In genomic region chr19:7181496-7181895, GRCm38 (mm10) we compare ENCODE assay signal across 13 mouse cellular contexts. TPM values are rescaled to one million over a fixed set of nuclear protein-coding genes. Genes with fewer than 3 reads are reported as not detected.
A peak's percentile ranks its signal among the peaks of the same experiment; 100 is the strongest.
DNase-seq lines count a peak whose midpoint lies in the region; ATAC-seq and TF ChIP-seq lines count a peak whose summit lies in the region.
"Had no signal": no experiment of that assay in that cellular context is flagged by ENCODE, and none has a peak within 500 bp of the region (broad histone marks: within the 10 kb centered on the region; RNA-seq: fewer than 3 reads in every experiment).

No protein-coding gene starts in this region.

- no peak for TF ChIP-seq CTCF in kidney, postnatal 0 days (IDR thresholded peaks at IDR 0.05; ENCODE audit: low read depth)

- H3K36me3 ChIP-seq in kidney, embryonic 15.5 days: no peaks in the 10 kb centered on the region
- H3K36me3 ChIP-seq in embryonic facial prominence, embryonic 13.5 days: no peaks in the 10 kb centered on the region
- no peaks in the 10 kb centered on the region for H3K36me3 ChIP-seq in kidney, postnatal 0 days (ENCODE audit: insufficient read depth, low read length)
- H3K36me3 ChIP-seq: heart, embryonic 13.5 days; limb, embryonic 10.5 days; neural tube, embryonic 15.5 days had no signal

- H3K27me3 ChIP-seq in kidney, embryonic 15.5 days: peaks cover 74% of the 10 kb centered on the region
- peaks cover 40% of the 10 kb centered on the region for H3K27me3 ChIP-seq in embryonic facial prominence, embryonic 13.5 days
- no peaks in the 10 kb centered on the region for H3K27me3 ChIP-seq in kidney, postnatal 0 days (ENCODE audit: insufficient read depth, low read length)

- H3K4me2 ChIP-seq in kidney, embryonic 15.5 days: no peak overlapping the region
- H3K4me2 ChIP-seq in embryonic facial prominence, embryonic 13.5 days: no peak overlapping the region
- H3K4me2 ChIP-seq in kidney, postnatal 0 days (ENCODE audit: low read length): no peak overlapping the region

- intact Hi-C loops in heart, postnatal 10 days (cut with DNase I): no loop called here

- peaks cover 75% of the 10 kb centered on the region for H3K4me1 ChIP-seq in kidney, embryonic 15.5 days
- H3K4me1 ChIP-seq in embryonic facial prominence, embryonic 13.5 days: peaks cover 71% of the 10 kb centered on the region
- peaks cover 27% of the 10 kb centered on the region for H3K4me1 ChIP-seq in kidney, postnatal 0 days (replicated peaks; ENCODE audit: insufficient read depth, low read length)

- WGBS in kidney, embryonic 15.5 days: 65% methylated on average over 7 of the region's 7 CpGs
- 47% methylated on average over 7 of the region's 7 CpGs for WGBS in embryonic facial prominence, embryonic 13.5 days
- WGBS in kidney, postnatal 0 days: 61% methylated on average over 7 of the region's 7 CpGs

- H3K27ac ChIP-seq in kidney, embryonic 15.5 days: peak overlapping the region; percentile 68; the same call in 1 of the 2 replicates
- H3K27ac ChIP-seq in embryonic facial prominence, embryonic 13.5 days: peak overlapping the region; percentile 85
- H3K27ac ChIP-seq in kidney, postnatal 0 days: peak overlapping the region; percentile 78
- H3K27ac ChIP-seq: neural tube, embryonic 15.5 days had no signal

- no peak overlapping the region for H3K4me3 ChIP-seq in kidney, embryonic 15.5 days (replicated peaks)
- H3K4me3 ChIP-seq in embryonic facial prominence, embryonic 13.5 days: no peak overlapping the region
- H3K4me3 ChIP-seq in kidney, postnatal 0 days (replicated peaks; ENCODE audit: low read depth, low read length): no peak overlapping the region
- H3K4me3 ChIP-seq: neural tube, embryonic 15.5 days had no signal

- ATAC-seq in kidney, embryonic 15.5 days (replicated peaks; ENCODE audit: low FRiP score): no peak
- ATAC-seq in embryonic facial prominence, embryonic 13.5 days (ENCODE audit: insufficient number of reproducible peaks, insufficient read depth, low FRiP score, low TSS enrichment, low read depth): no peak
- no peak for ATAC-seq in kidney, postnatal 0 days (replicated peaks; ENCODE audit: low FRiP score, low read depth)

- H3K9me3 ChIP-seq in kidney, embryonic 15.5 days (replicated peaks): no peaks in the 10 kb centered on the region
- no peaks in the 10 kb centered on the region for H3K9me3 ChIP-seq in embryonic facial prominence, embryonic 13.5 days
- H3K9me3 ChIP-seq in kidney, postnatal 0 days (replicated peaks; ENCODE audit: low read length): no peaks in the 10 kb centered on the region
- H3K9me3 ChIP-seq: heart, embryonic 13.5 days; limb, embryonic 10.5 days; neural tube, embryonic 15.5 days had no signal

- DNase-seq in heart, adult 11 months: peak; percentile 82
- no peak for DNase-seq in heart, postnatal 10 days
- no peak for DNase-seq in kidney, postnatal 14 days
- DNase-seq in kidney, postnatal 0 days (ENCODE audit: low spot score): no peak
- no peak for DNase-seq in left cerebral cortex, adult 8-10 months (ENCODE audit: low spot score in 2 of 2)
- DNase-seq: B cell, adult 2 months; gastrocnemius, postnatal 10 days had no signal

- no peak overlapping the region for H3K9ac ChIP-seq in kidney, embryonic 15.5 days
- no peak overlapping the region for H3K9ac ChIP-seq in embryonic facial prominence, embryonic 13.5 days
- 0 out of 2 replicates have a peak overlapping the region, but pooled peaks have one; percentile 23 for H3K9ac ChIP-seq in kidney, postnatal 0 days (ENCODE audit: low read depth, low read length)
- H3K9ac ChIP-seq: liver, postnatal 0 days; neural tube, embryonic 15.5 days had no signal

RNA-seq across cellular contexts. Expression of gene Otub1, which starts 24.6 kb away (rescaled TPM):
- total RNA-seq in heart, postnatal 10 days (2021): 100 to 1,000 TPM; 102 to 104 TPM
- polyA plus RNA-seq in kidney, embryonic 15.5 days (2015; fragmentation: Nextera tagmentation; extraction: Ambion mirVana): 206 and 224 TPM in 2 replicates
- polyA plus RNA-seq in embryonic facial prominence, embryonic 13.5 days (2015; fragmentation: Nextera tagmentation; extraction: Ambion mirVana): 205 and 228 TPM in 2 replicates
- 197 and 209 TPM in 2 replicates for polyA plus RNA-seq in kidney, postnatal 0 days (2015; fragmentation: Nextera tagmentation; extraction: Ambion mirVana)
- total RNA-seq in left cerebral cortex, adult 8-10 months (2022): 100 to 1,000 TPM; 267 to 296 (median 278) TPM

RNA-seq across cellular contexts. Expression of gene Cox8a, which starts 35.9 kb away (rescaled TPM):
- 100 to 1,000 TPM; 661 to 717 TPM for total RNA-seq in heart, postnatal 10 days (2021)
- polyA plus RNA-seq in kidney, embryonic 15.5 days (2015; fragmentation: Nextera tagmentation; extraction: Ambion mirVana): 1,089 and 1,191 TPM in 2 replicates
- polyA plus RNA-seq in embryonic facial prominence, embryonic 13.5 days (2015; fragmentation: Nextera tagmentation; extraction: Ambion mirVana): 789 and 891 TPM in 2 replicates
- polyA plus RNA-seq in kidney, postnatal 0 days (2015; fragmentation: Nextera tagmentation; extraction: Ambion mirVana): 2,325 and 2,471 TPM in 2 replicates
- total RNA-seq in left cerebral cortex, adult 8-10 months (2022): 1,000 to 10,000 TPM; 1,021 to 1,102 (median 1,060) TPM

RNA-seq across cellular contexts. Expression of gene Naa40, which starts 59.5 kb away (rescaled TPM):
- total RNA-seq in heart, postnatal 10 days (2021): 10 to 100 TPM; 25.5 to 28.7 TPM
- 74.6 and 75.3 TPM in 2 replicates for polyA plus RNA-seq in kidney, embryonic 15.5 days (2015; fragmentation: Nextera tagmentation; extraction: Ambion mirVana)
- polyA plus RNA-seq in embryonic facial prominence, embryonic 13.5 days (2015; fragmentation: Nextera tagmentation; extraction: Ambion mirVana): 56.9 and 57.1 TPM in 2 replicates
- polyA plus RNA-seq in kidney, postnatal 0 days (2015; fragmentation: Nextera tagmentation; extraction: Ambion mirVana): 47.3 and 55.8 TPM in 2 replicates
- 10 to 100 TPM; 30.6 to 39.2 (median 32.3) TPM for total RNA-seq in left cerebral cortex, adult 8-10 months (2022)
